Mouse (Mus musculus) splenic B cell, adult 2 months (primary cell): ENCODE data around the gene Gabrb1.
"Not testable (repeated sequence)": the region's sequence is repeated elsewhere in the genome, so short reads cannot be mapped to it uniquely, and the experiment has no call there.

Experiments used
- DNase-seq: peaks from one replicate; pipeline ENCODE4 v3.0.0-alpha.2; 2011; ENCODE audit warnings: low read depth, low spot score
- H3K27me3 ChIP-seq: 2 replicates; pipeline ENCODE4 v1.6.1; 2012; ENCODE audit warnings: mild to moderate bottlenecking, low read length, moderate library complexity, mixed read lengths; ENCODE audit not compliant: control insufficient read depth, poor library complexity, insufficient read depth, severe bottlenecking
- H3K36me3 ChIP-seq: 2 replicates; pipeline ENCODE4 v1.6.1; 2012; ENCODE audit warnings: mild to moderate bottlenecking, low read length, moderate library complexity, mixed read lengths; ENCODE audit not compliant: control insufficient read depth, poor library complexity, insufficient read depth, severe bottlenecking

Gabrb1 gene

DNA sequence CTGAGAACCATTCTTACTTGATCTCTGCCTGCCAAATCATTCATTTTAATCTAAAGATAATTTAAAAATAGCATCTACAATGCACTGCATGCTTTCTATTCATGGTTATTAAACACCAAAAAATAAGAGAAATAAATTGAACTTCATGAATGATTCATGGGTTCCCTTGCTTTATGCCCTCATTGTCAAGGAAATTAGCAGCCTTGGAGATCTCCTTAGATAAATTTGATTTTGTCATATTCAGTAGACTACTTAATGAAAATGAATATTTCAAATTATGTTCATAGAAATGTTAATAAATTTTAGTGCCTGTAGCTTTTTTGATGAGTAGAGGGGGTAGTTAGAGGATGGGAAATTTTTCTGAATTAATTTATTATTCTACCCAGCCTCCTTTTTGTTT, 379.0 kb downstream of the Gabrb1 start:
- no peaks in the 10 kb centered on the region for H3K36me3 ChIP-seq
- no peak for DNase-seq
- no peaks in the 10 kb centered on the region for H3K27me3 ChIP-seq

DNA sequence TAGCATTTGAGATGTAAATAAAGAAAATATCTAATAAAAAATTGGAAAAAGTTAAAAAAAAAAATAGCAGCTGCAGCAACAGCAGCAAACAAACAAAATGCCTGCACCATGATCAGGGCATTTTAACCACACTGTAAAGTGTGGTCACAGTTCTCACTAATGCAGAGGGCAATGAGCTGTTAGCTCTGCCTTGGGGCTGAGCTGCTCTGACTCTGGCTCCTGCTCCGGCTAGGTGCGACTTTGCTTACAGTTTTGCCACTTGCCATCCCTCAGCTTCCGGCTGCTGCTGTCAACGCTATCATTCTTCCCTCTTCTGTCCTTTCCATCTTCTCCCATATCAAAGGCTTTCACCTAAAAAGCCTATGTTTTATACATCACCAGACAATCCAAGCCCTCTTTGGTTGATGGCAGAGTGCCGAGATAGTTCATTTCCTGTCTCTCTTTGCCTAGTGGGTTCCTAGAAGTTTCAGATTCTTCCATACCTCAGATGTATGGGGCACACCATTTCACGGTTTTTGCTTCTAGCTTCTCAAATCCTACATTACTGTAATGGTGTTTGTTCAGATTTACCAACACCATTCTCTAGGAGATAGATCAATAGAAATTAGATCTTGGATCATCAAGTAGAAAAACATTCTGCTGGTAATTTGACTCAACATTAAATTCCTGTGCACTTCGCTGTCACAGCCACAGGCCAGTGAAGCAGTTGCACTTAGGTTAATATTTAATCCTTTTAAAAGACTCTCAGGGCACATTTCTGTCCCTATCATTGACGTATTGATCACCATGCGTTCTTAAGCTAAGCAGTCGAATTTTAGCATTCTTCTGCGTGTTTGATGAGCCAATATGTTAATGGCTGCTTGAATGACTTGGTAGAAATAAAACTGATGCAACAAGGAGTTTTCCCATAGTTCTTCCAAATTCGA, 385.6 kb downstream of the Gabrb1 start:
- Histone ChIP-seq H3K36me3 (no peaks in the 10 kb centered on the region), H3K27me3 (no peaks in the 10 kb centered on the region)
- DNase-seq: no peak

DNA sequence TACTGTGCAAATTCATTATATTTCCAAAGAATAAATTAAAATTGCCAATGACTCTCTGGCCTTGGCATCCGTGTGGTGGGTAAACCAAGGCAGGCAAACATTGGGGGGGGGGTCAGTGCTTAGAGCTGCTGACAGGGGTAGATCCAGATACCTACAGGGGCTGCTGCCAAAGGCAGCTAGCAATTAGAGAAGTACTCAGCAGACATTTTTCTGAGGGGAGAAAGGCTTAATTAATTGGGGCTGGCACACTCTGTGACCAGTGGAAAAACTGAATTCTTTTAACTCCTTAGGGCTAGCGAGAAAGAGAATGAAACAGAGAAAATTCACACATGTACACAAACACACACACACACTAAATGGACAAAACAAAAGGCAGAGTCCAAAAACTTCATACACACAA, 388.3 kb downstream of the Gabrb1 start:
- Histone ChIP-seq H3K27me3 (no peaks in the 10 kb centered on the region), H3K36me3 (no peaks in the 10 kb centered on the region)
- no peak for DNase-seq

DNA sequence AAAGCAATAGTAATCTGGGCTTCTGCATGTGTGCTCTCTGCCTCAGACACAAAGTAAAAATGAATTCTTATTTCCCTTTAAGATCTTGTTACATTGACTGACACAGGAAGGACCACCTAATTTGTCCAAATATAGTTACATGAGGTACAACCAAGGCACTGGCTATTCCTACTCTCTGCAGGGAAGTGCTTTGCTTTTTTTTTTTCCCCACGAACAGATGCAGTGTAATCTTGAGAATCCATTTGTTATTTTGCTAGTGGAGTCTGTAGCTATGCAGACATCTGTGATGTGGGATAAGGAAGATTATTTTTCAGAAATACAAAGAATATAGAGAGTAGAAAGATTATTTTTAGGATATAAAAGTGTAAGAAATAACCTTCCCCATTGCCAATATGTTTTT, 406.2 kb downstream of the Gabrb1 start:
- H3K36me3 ChIP-seq: no peaks in the 10 kb centered on the region
- H3K27me3 ChIP-seq: no peaks in the 10 kb centered on the region
- DNase-seq: no peak

DNA sequence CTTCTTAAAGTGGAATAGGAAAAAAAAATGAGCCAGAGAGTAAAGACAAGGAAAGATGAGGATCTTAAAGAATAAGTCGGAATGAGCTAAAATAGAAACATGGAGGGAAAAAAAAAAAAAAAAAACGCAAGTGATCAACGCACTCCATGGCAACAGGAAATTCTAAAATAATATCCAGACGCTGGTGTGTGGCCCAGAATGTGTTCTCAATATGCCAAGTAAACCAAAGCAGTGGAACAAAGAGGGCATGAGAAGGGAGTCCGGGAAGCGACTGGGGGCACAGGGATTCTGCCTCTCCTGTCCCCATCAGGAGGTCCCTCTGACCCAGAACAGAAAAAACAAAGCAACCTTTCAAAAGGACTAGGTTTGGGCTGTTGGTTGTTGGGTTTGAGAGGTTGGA, 410.9 kb downstream of the Gabrb1 start:
- H3K27me3 ChIP-seq: no peaks in the 10 kb centered on the region
- H3K36me3 ChIP-seq: no peaks in the 10 kb centered on the region
- no peak for DNase-seq

DNA sequence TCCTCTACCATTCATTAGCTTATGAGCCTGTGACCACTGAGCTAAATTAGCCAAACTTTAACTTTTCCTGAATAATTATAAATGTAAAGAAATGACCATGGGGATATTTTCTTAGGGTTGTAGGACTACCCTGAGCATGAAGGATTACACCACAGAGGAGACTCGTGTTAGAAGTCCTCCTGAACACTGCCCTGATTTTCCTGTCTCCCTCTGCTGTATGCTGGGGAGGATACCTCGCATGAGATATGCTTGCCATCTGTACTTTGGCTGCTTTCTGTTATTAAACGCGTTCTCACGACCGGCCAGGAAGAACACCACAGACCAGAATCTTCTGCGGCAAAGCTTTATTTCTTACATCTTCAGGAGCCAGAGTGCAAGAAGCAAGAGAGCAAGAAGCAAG, 411.5 kb downstream of the Gabrb1 start:
- not testable (repeated sequence) for H3K36me3 ChIP-seq, H3K27me3 ChIP-seq, DNase-seq

DNA sequence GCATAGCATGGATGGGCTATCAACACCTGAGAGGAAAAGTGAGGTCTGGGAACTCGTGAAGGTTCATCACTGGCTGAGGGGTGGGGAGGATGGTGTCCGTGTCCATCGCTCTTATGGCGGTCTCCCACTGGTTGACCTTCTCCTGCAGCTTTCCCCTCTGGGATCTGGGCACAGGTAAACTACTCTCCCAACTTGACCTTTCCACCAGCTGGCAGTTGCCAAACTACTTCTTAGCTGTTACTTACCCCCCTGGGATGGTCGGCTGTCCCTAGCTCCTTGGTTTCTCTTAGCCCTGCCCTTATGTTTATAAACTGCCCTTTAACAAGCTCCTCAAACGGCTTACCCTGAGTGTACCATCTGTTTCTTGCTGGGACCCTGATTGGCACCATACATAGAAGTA, 418.9 kb downstream of the Gabrb1 start:
- no peaks in the 10 kb centered on the region for H3K27me3 ChIP-seq

DNA sequence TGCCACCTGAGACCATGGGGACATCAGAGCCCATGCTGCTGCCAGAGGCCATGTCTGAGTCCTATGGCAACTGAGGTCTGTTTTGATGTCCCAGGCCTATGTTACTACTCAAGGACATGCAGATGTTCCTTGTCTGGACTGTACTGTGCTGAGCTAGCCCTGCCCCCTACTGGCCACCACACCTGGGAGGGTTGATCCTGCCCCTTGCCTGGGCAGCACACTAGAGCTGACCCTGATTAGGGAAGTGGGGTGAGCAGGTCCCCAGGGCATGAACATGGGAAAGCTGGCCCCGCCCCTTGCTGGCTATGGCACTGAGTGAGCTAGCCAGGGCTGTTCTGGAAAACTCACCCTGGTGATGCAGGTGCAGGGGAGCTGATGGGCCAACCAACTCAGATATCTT, 428.6 kb downstream of the Gabrb1 start:
- Histone ChIP-seq H3K27me3 (no peaks in the 10 kb centered on the region), H3K36me3 (no peaks in the 10 kb centered on the region)
- no peak for DNase-seq

More for the DNA sequence above, 418.9 kb downstream of the Gabrb1 start:
- no peaks in the 10 kb centered on the region for H3K36me3 ChIP-seq
- no peak for DNase-seq

DNA sequence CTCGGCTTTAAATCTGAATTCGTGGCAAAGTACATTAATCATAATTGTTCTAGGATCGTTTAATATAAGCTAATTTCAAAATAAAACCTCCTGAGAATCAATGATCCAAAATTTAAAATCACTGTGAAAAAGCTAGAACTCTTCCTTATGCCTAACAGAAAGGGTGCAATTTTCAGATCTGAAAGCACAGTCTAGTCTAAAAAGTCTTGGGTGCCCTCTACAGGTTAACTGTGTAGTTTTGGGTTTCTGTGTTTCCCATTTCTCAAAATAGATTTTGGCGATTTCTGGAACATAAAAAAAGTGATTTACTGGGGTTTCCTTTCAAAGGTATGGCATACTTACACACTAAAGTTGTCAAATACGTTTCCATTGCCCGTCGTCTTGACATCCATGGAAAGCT, 436.7 kb downstream of the Gabrb1 start:
- no peak for DNase-seq
- Histone ChIP-seq H3K36me3 (no peaks in the 10 kb centered on the region), H3K27me3 (no peaks in the 10 kb centered on the region)

DNA sequence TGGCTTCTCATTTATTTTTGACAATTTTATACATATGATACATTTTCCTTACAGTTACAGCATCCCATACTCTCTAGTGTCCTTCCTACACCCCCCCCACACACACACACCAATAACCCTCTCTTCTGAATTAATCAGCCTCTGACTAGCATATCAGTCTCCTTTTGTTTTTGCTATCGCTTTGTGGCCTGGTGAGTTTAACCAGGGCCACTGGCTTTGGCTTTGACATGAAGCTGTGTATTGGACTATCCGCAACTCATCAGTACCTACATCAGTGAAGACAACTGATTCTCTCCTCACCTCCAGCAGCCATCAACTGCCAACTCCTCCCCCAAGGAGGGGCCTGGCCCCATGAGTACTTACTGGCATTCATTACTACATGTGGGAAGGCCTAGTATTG, 437.1 kb downstream of the Gabrb1 start:
- DNase-seq: no peak
- no peaks in the 10 kb centered on the region for H3K27me3 ChIP-seq
- H3K36me3 ChIP-seq: no peaks in the 10 kb centered on the region

DNA sequence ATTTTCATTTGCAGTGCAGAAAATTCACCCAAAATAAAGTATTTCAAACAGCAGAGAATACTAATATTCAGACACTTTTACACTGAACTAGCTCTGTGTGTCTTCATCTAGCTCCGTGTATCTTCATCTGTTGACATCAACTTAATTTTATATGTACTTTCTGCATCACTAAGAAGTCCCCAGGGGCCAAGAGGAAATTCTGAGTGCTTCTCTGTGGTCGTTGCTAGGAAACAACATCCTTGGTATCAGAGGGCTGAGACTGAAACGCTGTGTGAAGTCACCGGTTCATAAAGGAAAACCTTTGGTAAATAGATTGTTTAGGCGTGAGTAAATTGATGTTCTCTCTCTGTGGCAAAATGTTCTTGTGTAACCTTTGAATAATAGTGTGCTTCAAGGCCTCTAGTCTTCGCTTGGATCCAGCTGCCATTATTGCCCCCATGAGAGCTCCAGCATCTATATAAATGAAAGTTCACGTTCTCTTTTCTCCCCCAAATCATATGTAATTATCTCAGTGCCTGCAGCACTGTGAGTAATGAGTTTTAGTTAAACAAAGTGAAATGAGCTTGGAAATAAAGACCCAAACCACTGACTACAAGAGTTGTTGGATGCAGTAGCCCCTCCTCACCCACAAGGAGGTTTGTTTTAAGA, 446.5 kb downstream of the Gabrb1 start:
- H3K27me3 ChIP-seq: no peaks in the 10 kb centered on the region
- no peak for DNase-seq
- no peaks in the 10 kb centered on the region for H3K36me3 ChIP-seq

DNA sequence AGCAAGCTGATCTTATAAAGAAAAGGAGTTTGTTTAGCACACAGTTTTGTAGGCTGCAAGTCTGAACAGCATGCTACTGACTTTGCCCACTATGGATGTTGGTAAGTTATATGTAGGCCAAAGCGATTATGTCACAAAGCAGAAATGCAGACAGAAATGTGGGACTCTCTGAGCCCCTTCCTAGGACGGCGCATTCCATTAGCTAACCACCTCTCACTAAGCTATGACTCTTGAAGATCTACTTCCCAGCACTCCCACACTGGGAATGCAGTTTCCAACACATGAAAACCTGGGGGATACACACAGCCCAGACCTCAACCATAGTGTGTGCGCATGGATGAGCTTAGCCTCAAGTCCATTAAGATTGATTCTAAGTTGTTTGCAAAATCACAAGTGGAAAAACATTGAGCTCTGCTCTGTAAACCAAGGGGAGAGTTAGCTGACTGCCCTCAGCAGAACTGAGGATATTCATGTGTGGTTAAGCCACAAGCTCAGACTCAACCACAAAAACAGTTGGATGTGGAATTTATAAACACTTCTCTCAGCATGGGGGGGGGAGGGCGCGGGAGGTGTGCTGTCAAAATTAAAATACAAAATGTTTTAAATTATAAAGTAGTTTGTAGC, 464.6 kb downstream of the Gabrb1 start:
- Histone ChIP-seq H3K36me3 (no peaks in the 10 kb centered on the region), H3K27me3 (no peaks in the 10 kb centered on the region)
- no peak for DNase-seq

DNA sequence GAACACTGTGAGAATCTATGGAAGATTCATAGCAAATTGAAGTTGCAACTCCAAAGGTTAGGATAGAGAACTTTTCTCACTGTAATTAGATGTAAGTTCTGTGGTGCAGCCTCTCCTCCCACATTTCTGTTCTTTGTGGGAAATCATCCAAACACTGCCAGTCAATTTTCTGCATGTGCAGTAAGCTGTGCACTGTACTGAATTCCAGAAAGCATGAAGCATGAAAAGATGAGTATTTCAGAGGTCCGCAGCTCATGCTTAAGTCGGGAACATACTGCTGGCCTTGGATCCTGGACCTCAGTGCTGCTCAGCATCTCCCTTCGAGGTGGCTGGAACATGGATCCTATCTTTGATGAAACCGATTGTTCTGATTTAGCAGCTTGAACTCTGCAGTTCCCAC, 468.8 kb downstream of the Gabrb1 start:
- Histone ChIP-seq H3K27me3 (no peaks in the 10 kb centered on the region), H3K36me3 (no peaks in the 10 kb centered on the region)
- DNase-seq: no peak

DNA sequence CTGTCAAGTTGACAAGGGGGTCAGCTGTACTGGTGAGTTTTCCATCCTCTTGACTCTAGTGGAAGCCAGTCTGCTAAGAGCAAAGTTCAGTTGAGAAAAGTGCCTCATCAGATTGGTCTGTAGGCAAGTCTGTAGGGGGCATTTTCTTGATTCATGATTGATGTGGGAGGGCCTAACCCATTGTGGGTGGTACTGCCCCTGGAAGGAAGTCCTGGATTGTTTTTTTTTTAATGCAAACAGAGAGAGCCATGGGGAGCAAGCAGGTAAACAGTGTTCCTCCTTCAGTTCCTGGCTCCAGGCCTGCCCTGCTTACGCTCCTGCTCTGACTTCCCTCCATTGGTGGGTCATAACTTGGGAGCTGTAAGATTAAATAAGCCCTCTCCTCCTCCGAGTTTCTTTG, 476.0 kb downstream of the Gabrb1 start:
- DNase-seq: no peak
- Histone ChIP-seq H3K36me3 (no peaks in the 10 kb centered on the region), H3K27me3 (no peaks in the 10 kb centered on the region)

DNA sequence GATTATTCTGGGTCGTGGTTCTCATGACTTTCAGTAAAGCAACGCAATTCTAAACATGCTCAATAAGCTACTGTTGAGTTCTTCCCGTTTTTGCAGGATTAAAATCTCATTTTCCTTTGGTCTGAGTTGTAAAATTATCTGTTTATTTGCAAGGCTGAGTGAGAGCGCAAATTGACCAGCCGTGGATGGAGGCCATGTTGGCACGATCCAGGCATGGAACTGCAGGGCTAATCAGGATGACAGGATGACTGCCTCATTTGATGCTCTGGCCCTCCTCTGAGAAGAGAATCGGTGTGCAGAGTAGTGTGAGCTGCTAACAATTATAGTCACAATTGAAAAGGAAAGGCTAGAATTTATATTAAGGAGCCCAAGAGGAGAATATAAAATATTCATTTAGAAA, 480.3 kb downstream of the Gabrb1 start:
- no peaks in the 10 kb centered on the region for H3K27me3 ChIP-seq
- H3K36me3 ChIP-seq: no peaks in the 10 kb centered on the region
- no peak for DNase-seq
